Mouse (Mus musculus) activated CD4-positive, CD25-positive, alpha-beta regulatory T cell, adult 9 weeks (primary cell): ENCODE data around the gene Olfr317. TPM values are rescaled to one million over a fixed set of nuclear protein-coding genes. Genes with fewer than 3 reads are reported as not detected.

Experiments used
- polyA plus RNA-seq: library from polyadenylated mRNA; unstranded; fragments of 100-300 nt; shearing (Covaris generic); gene quantifications from one replicate; pipeline ENCODE4 v1.2.1, GENCODE M21; 2017

The Olfr317 gene
- not detected for polyA plus RNA-seq

GRCm38 (mm10) chr11:58738792-58739262 is at the start of gene Olfr317:
Olfr317 (minus strand) TSS chr11:58739212.

GRCm38 (mm10) chr11:58782480-58783089 is 43.6 kb upstream of the Olfr317 start, which contains the start of gene Olfr314:
Olfr314 (plus strand) TSS chr11:58782952.

GRCm38 (mm10) chr11:58772888-58773287 is 33.9 kb upstream of the Olfr317 start, which contains the start of gene Olfr315:
Olfr315 (plus strand) TSS chr11:58773188.

GRCm38 (mm10) chr11:58752434-58752833 is 13.4 kb upstream of the Olfr317 start, which contains the start of gene Olfr316:
Olfr316 (plus strand) TSS chr11:58752734.

GRCm38 (mm10) chr11:58723914-58724313 is 15.1 kb downstream of the Olfr317 start, which contains the start of gene Olfr318:
Olfr318 (minus strand) TSS chr11:58724014.

GRCm38 (mm10) chr11:58698862-58699261 is 40.1 kb downstream of the Olfr317 start, which contains the start of gene Olfr319:
Olfr319 (plus strand) TSS chr11:58699162.

Other genes starting within 250 kb of the Olfr317 start
- gene Olfr332, start 246.7 kb downstream of the Olfr317 start, polyA plus RNA-seq = 0.07 TPM
- gene Olfr331, start 236.6 kb downstream of the Olfr317 start, polyA plus RNA-seq = not detected
- gene Olfr330, start 204.4 kb downstream of the Olfr317 start, polyA plus RNA-seq = not detected
- not detected for gene Olfr329-ps, start 192.8 kb downstream of the Olfr317 start, polyA plus RNA-seq
- not detected for gene Olfr328, start 183.6 kb downstream of the Olfr317 start, polyA plus RNA-seq
- gene Olfr224, start 168.7 kb downstream of the Olfr317 start, polyA plus RNA-seq = not detected
- gene Olfr325, start 161.5 kb downstream of the Olfr317 start, polyA plus RNA-seq = not detected
- gene Olfr324, start 144.1 kb downstream of the Olfr317 start, polyA plus RNA-seq = not detected
- gene 2210407C18Rik, start 123.1 kb downstream of the Olfr317 start, polyA plus RNA-seq = not detected
- not detected for gene Olfr323, start 108.7 kb downstream of the Olfr317 start, polyA plus RNA-seq
- gene Trim58, start 98.7 kb downstream of the Olfr317 start, polyA plus RNA-seq = not detected
- gene Olfr322, start 80.4 kb downstream of the Olfr317 start, polyA plus RNA-seq = not detected
- not detected for gene Olfr320, start 58.1 kb downstream of the Olfr317 start, polyA plus RNA-seq
- not detected for gene Olfr319, start 40.0 kb downstream of the Olfr317 start, polyA plus RNA-seq
- gene Olfr318, start 15.2 kb downstream of the Olfr317 start, polyA plus RNA-seq = not detected
- gene Olfr316, start 13.5 kb upstream of the Olfr317 start, polyA plus RNA-seq = not detected
- gene Olfr315, start 34.0 kb upstream of the Olfr317 start, polyA plus RNA-seq = not detected
- gene Olfr314, start 43.7 kb upstream of the Olfr317 start, polyA plus RNA-seq = not detected
- not detected for gene Fam183b, start 62.7 kb upstream of the Olfr317 start, polyA plus RNA-seq
- not detected for gene Olfr313, start 75.8 kb upstream of the Olfr317 start, polyA plus RNA-seq
- not detected for gene Olfr312, start 90.0 kb upstream of the Olfr317 start, polyA plus RNA-seq
- gene Olfr311, start 100.0 kb upstream of the Olfr317 start, polyA plus RNA-seq = not detected
- gene Gm12258, start 107.9 kb upstream of the Olfr317 start, polyA plus RNA-seq = 9.8 TPM
- 16.4 TPM for gene 2810021J22Rik, start 128.0 kb upstream of the Olfr317 start, polyA plus RNA-seq
- 12.4 TPM for gene Zfp39, start 165.0 kb upstream of the Olfr317 start, polyA plus RNA-seq
- gene Btnl10, start 178.7 kb upstream of the Olfr317 start, polyA plus RNA-seq = 0.32 TPM
- gene Rnf187, start 199.7 kb upstream of the Olfr317 start, polyA plus RNA-seq = 11.3 TPM
- gene Hist3h2ba, start 209.7 kb upstream of the Olfr317 start, polyA plus RNA-seq = 21.6 TPM
- gene Hist3h2a, start 215.5 kb upstream of the Olfr317 start, polyA plus RNA-seq = 22.1 TPM
- gene Trim17, start 215.5 kb upstream of the Olfr317 start, polyA plus RNA-seq = 0.26 TPM
- 33.6 TPM for gene Trim11, start 238.9 kb upstream of the Olfr317 start, polyA plus RNA-seq